Mouse (Mus musculus) cortical plate, adult 2 months (tissue): ENCODE measurements around the gene Mbnl1. TPM values are rescaled to one million over a fixed set of nuclear protein-coding genes. Genes with fewer than 3 reads are reported as not detected.

ENCODE experiments used
- H3K27ac ChIP-seq: fragments of 200-500 bp; 2 replicates; pipeline ENCODE4 v1.5.1; 2012; ENCODE audit warnings: low read length, control low read depth, inconsistent platforms; ENCODE audit not compliant: insufficient read depth
- H3K4me1 ChIP-seq: fragments of 200-500 bp; 2 replicates; pipeline ENCODE4 v1.6.1; 2011; ENCODE audit warnings: low read length; ENCODE audit not compliant: control insufficient read depth, insufficient read depth
- H3K4me3 ChIP-seq: fragments of 200-500 bp; 2 replicates; pipeline ENCODE4 v1.5.1; 2011; ENCODE audit warnings: mild to moderate bottlenecking, low read length, control low read depth; ENCODE audit not compliant: insufficient read depth
- CTCF ChIP-seq: fragments of 200-500 bp; IDR thresholded peaks from 2 replicates; pipeline ENCODE4 v1.5.1; 2011; ENCODE audit warnings: mild to moderate bottlenecking, control low read depth, low read length; ENCODE audit not compliant: insufficient read depth; ENCODE audit errors: extremely low read depth
- POLR2A ChIP-seq: fragments of 200-500 bp; IDR thresholded peaks from 2 replicates; pipeline ENCODE4 v1.6.1; 2011; ENCODE audit warnings: mild to moderate bottlenecking, low read length, control low read depth; ENCODE audit not compliant: insufficient read depth; ENCODE audit errors: extremely low read depth
- polyA plus RNA-seq: library from polyadenylated mRNA; depleted of rRNA; stranded (reverse); fragments of >200 nt; gene quantifications from 2 replicates; pipeline ENCODE4 v1.2.3, GENCODE M21; 2012

Gene Mbnl1
- polyA plus RNA-seq, 1 experiment: 49.0 TPM

DNA sequence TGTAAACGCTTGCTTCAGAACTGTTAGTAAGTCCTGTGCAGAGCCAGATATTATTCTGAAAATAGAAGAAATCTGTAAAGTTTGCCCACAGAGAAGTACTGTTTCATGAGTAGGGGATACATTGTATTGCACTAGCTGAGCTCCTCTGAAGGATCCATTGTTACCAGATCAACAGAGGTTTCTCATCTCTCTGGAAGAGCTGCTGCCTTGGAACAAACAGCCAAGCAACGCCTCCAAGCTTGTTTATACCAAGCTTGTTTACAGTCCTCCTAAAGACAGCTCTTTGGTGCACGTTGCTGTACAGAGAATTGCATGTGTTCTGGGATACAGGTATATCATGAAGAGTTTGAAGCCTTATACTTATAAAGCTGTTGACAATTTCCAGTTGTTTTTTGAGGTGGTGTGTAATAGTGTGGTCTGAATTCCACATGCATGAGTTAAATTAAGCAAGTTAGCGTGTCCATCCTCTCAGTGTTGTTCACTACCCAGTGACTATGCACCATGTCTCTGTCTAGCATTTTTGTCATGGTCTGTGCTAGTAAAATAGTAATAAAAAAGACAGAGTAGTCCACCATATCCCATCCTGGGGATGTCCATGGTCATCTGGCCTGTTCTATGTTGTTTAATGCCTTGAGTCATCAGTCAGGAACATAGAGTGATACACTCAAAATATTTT is 102.4 kb downstream of the Mbnl1 start:
- H3K4me3 ChIP-seq: no peak overlapping the region
- H3K27ac ChIP-seq: peak overlapping the region; percentile 85; the same call in 1 of the 2 replicates
- TF ChIP-seq POLR2A (no peak), CTCF (no peak)
- H3K4me1 ChIP-seq: peaks cover 14% of the 10 kb centered on the region

DNA sequence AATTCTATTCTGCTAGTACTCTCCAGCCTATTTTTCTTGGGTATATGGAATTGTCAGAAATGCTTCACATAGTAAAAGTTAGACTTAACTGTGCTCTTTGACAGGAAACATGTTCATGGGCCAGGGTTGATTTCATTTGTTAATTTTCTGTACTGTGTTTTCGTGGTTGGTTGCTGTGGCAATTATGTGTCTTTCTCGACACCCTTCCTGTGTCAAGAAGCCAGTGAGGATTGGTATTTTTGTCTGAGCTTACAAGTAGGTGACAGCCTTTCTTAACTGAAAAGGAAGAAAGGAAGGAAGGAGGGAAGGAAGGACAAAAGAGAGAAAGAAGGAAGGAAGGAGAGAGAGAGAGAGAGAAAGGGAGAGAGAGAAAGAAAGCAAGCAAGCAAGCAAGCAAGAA is 103.3 kb downstream of the Mbnl1 start:
- TF ChIP-seq CTCF (no peak), POLR2A (no peak)
- H3K4me1 ChIP-seq: peaks cover 14% of the 10 kb centered on the region
- H3K27ac ChIP-seq: peak overlapping the region; percentile 92
- no peak overlapping the region for H3K4me3 ChIP-seq

DNA sequence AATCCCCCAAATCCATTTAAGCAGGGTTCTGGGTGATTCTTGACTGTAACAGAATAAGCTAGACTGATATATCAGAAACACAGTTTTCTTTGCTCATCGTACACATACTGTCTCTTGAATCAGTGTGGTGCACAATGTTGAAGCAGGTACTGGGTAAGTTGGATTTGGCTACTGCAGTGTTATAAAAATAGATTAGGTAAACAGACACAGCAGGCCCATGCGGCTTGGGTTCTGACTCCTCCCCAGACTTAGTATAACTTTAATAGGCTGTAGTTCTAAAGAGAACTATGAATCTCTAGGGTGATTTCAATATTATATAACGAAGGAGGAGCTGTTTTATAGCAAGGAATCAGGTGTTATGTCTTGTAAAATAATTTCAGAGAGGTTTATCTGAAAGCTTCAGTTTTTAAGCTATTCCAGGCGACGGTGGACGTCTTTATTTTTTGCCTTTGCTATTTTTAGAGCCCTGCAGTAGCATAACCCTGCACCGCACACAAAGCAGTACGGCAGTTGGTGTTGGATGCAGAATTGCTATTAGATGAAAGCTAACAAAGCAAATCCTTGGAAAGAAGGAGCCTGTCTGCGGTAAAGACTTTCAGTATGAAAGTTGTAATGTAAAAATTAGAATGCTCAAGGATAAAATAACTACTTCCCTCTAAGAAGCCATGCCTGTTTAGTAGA is 103.9 kb downstream of the Mbnl1 start:
- TF ChIP-seq CTCF (no peak), POLR2A (no peak)
- peak overlapping the region; percentile 92 for H3K27ac ChIP-seq
- no peak overlapping the region for H3K4me3 ChIP-seq
- peaks cover 14% of the 10 kb centered on the region for H3K4me1 ChIP-seq

DNA sequence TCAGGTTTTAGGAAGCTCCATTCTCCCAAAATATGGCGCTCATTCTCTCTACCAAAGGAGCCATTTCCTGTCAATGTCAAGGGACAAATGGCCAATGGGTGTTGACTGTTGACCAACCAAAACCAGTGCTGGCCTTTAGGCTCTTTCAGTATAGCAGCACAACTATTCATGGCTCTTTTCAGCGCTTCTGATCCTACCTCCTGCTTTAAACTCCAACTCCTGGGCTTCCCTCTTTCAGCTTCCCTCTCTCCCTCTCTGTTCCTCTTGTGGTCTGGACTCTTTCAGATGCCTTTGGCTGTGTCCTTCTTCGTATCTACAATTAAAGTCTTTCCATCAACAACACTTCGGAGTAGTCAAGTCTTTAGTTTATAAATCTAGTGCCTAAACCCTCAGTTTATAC is 107.2 kb downstream of the Mbnl1 start:
- no peak overlapping the region for H3K27ac ChIP-seq
- TF ChIP-seq POLR2A: no peak

DNA sequence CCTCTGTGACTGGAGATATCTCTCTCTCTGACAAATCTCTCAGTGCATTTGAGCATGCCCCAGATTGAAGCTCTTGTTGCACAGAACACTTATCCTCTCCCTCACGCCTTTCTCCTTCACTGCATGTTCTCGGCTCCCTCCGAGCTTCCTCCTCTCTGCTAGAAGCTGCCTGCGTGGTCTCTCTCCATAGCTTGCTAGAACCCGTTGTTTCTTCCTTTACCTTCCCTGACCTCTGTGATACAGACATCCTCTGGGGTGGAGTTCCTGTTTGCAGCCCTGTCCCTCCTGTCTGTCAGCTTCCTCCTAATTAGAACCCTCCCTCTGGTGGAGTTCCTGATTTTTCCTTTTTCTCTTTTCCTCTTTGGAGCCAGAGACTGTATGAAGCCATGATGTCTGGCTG is 108.1 kb downstream of the Mbnl1 start:
- Histone ChIP-seq H3K4me1 (peaks cover 11% of the 10 kb centered on the region), H3K27ac (0 out of 2 replicates have a peak overlapping the region, but pooled peaks have one; percentile 28), H3K4me3 (no peak overlapping the region)
- TF ChIP-seq CTCF (no peak), POLR2A (no peak)

More for the DNA sequence above, 107.2 kb downstream of the Mbnl1 start:
- H3K4me3 ChIP-seq: no peak overlapping the region
- peaks cover 12% of the 10 kb centered on the region for H3K4me1 ChIP-seq

DNA sequence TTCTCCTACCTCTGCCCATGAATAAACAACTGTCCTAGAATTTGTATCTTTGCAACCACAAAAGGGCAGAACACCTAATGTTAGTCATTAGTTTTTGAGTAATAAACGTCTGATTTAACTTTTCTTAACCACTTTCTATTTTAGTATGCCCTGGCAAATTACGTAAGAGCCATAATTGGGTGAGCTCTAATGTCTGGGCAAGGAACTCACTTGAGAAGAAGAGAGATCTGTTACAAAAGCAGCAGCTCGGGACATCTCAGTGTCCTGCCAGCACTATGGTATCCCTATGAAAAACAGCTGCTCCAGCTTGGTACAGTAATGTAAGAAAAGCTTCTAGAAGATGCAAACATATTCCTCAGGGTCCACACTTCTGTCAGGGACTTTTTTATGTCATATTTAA is 109.5 kb downstream of the Mbnl1 start:
- no peak for TF ChIP-seq CTCF
- no peak for TF ChIP-seq POLR2A
- Histone ChIP-seq H3K4me1 (peaks cover 10% of the 10 kb centered on the region), H3K27ac (no peak overlapping the region), H3K4me3 (no peak overlapping the region)

DNA sequence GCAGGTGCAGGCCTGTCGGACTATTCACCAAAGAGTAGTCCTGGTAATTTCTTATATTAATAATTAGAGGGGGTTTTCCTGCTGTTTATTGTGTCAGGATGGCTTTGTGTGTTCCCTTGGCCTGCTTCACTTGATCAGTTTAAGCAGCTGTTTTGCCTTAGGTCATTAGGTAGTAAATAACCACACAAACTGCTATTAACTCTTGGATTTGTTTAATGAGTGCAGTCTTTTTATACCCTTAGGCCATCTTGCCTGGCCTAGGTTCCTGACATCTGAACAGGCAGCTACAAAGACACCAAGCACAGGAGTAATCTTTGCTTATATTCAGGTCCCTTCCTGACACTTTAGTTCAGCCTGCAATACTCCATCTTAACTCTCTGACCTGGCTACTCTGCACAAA is 110.0 kb downstream of the Mbnl1 start:
- Histone ChIP-seq H3K4me1 (peaks cover 8% of the 10 kb centered on the region), H3K4me3 (no peak overlapping the region), H3K27ac (peak overlapping the region; percentile 46; the same call in 1 of the 2 replicates)
- TF ChIP-seq CTCF (no peak), POLR2A (no peak)

DNA sequence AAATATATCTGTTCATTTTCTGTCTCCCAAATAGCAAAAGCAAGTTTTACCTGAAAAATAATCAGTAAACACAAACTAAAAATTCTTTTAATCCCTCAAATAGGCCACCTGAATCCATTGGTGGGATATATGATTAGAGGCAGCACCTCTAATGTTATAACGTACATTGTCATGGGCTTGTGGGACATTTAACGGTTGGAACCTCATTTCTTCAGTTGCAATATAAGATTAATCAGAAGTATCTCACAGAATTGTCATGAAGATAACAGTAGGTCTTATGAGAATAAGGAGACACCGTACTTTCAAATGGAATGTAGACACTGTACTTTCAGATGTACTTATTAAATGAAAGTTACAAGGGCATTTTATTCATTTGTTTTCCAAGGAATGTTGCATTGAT is 112.1 kb downstream of the Mbnl1 start:
- Histone ChIP-seq H3K4me3 (no peak overlapping the region), H3K27ac (no peak overlapping the region), H3K4me1 (peaks cover 5% of the 10 kb centered on the region; the same call in 1 of the 2 replicates)
- TF ChIP-seq CTCF (no peak), POLR2A (no peak)

DNA sequence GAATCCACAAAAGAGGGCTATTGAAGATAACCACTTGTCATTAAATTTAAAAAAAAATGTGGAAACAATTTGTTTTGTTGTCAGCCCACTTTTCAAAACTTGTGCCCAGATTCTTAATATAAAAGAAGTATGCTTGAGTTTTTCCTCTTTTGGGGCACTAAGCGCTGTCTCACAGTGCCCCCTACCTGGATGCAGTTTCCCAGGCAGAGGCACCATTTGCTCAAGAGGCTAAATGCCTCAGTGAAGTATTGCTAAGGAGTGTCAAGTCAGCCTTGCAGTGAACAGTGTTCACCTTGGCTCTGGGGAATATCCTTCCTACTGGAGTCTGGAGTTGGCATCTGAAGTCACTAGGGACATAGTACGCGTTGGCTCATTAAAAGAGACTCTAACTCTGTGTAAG is 113.4 kb downstream of the Mbnl1 start:
- peaks cover 3% of the 10 kb centered on the region; the same call in 1 of the 2 replicates for H3K4me1 ChIP-seq
- no peak overlapping the region for H3K27ac ChIP-seq
- TF ChIP-seq POLR2A: no peak
- peak; percentile 36; the same call in 1 of the 2 replicates for TF ChIP-seq CTCF
- no peak overlapping the region for H3K4me3 ChIP-seq

DNA sequence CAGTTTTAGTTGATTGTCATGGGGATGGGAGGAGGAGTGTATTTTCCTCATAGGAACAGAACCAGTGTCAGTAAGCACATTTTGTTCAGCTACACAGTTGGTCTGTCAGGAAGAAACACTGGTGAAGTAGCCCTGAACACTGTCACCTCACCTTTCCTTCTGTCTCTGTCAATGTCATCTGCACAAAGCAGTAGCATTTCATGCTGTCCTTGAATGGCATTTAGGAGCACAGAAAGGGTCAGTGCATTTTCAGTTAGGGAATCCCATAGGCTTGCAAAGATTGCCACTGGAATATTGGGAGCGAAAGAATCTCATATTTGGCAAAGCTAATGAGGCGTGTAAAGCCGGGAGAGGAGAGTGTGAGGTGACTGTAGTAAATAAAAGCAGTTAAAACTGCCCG is 114.5 kb downstream of the Mbnl1 start:
- TF ChIP-seq CTCF: no peak
- TF ChIP-seq POLR2A: no peak
- Histone ChIP-seq H3K4me3 (no peak overlapping the region), H3K27ac (no peak overlapping the region), H3K4me1 (peaks cover 3% of the 10 kb centered on the region; the same call in 1 of the 2 replicates)
